Mouse (Mus musculus): ENCODE measurements around the gene Fam57b. TPM values are rescaled to one million over a fixed set of nuclear protein-coding genes. Genes with fewer than 3 reads are reported as not detected.

Fam57b gene
- total and polyA plus RNA-seq, 2 experiments from 2014 or later = 56.3 to 60.2 TPM

- Histone ChIP-seq H3K4me3 (ENCODE audit: low read depth, low read length) (peak within 1 kb of the TSS; percentile 59), H3K9ac (replicated peaks; ENCODE audit: low read length, poor library complexity, severe bottlenecking) (peak within 1 kb of the TSS; percentile 82), H3K36me3 (ENCODE audit: insufficient read depth, low read length) (peaks cover 10% of the 10 kb centered on the region), H3K27ac (ENCODE audit: low read depth, low read length) (peak within 1 kb of the TSS; percentile 81), H3K27me3 (ENCODE audit: insufficient read depth, low read length) (no peaks in the 10 kb centered on the region), H3K9me3 (ENCODE audit: low read length) (no peaks in the 10 kb centered on the region), H3K4me2 (ENCODE audit: low read depth, low read length, poor library complexity, severe bottlenecking) (peak within 1 kb of the TSS; percentile 91), H3K4me1 (ENCODE audit: insufficient read depth, low read length) (peaks cover 5% of the 10 kb centered on the region; the same call in 1 of the 2 replicates)
- ATAC-seq (ENCODE audit: low FRiP score) (peak; percentile 67), DNase-seq (ENCODE audit: low spot score) (peak; percentile 95)
- WGBS = 1% methylated on average over 16 of the region's 38 CpGs
- TF ChIP-seq CTCF (IDR thresholded peaks at IDR 0.05) = peak; percentile 82
Measured at GRCm38 (mm10) chr7:126759050-126759671, 38.3 kb upstream of the Fam57b start, which contains the start of gene Mapk3. Mapk3 (plus strand) TSS chr7:126759601.

GRCm38 (mm10) chr7:126759672-126760390 is 37.6 kb upstream of the Fam57b start:
- Histone ChIP-seq H3K9ac (replicated peaks; ENCODE audit: low read length, poor library complexity, severe bottlenecking) (peak overlapping the region; percentile 82), H3K4me1 (ENCODE audit: insufficient read depth, low read length) (peaks cover 5% of the 10 kb centered on the region; the same call in 1 of the 2 replicates), H3K27ac (ENCODE audit: low read depth, low read length) (peak overlapping the region; percentile 81), H3K27me3 (ENCODE audit: insufficient read depth, low read length) (no peaks in the 10 kb centered on the region), H3K4me3 (ENCODE audit: low read depth, low read length) (peak overlapping the region; percentile 59), H3K36me3 (ENCODE audit: insufficient read depth, low read length) (peaks cover 17% of the 10 kb centered on the region), H3K9me3 (ENCODE audit: low read length) (no peaks in the 10 kb centered on the region), H3K4me2 (ENCODE audit: low read depth, low read length, poor library complexity, severe bottlenecking) (peak overlapping the region; percentile 91)
- TF ChIP-seq CTCF (IDR thresholded peaks at IDR 0.05) = no peak
- no peak for DNase-seq (ENCODE audit: low spot score)
- peak; percentile 57; the same call in 1 of the 2 replicates for ATAC-seq (ENCODE audit: low FRiP score)
- under 1% methylated on average over 18 of the region's 24 CpGs for WGBS

- peaks cover 5% of the 10 kb centered on the region; the same call in 1 of the 2 replicates for H3K4me1 ChIP-seq (ENCODE audit: insufficient read depth, low read length)
Measured at GRCm38 (mm10) chr7:126760391-126760802, 37.1 kb upstream of the Fam57b start.

GRCm38 (mm10) chr7:126760956-126761355 is 36.5 kb upstream of the Fam57b start:
- H3K27me3 ChIP-seq (ENCODE audit: insufficient read depth, low read length) = no peaks in the 10 kb centered on the region
- H3K4me3 ChIP-seq (ENCODE audit: low read depth, low read length) = peak overlapping the region; percentile 59
- WGBS = 66% methylated on average over 4 of the region's 4 CpGs
- H3K27ac ChIP-seq (ENCODE audit: low read depth, low read length) = peak overlapping the region; percentile 81; the same call in 1 of the 2 replicates
- no peak overlapping the region for H3K9ac ChIP-seq (replicated peaks; ENCODE audit: low read length, poor library complexity, severe bottlenecking)
- peak overlapping the region; percentile 91 for H3K4me2 ChIP-seq (ENCODE audit: low read depth, low read length, poor library complexity, severe bottlenecking)
- peaks cover 5% of the 10 kb centered on the region; the same call in 1 of the 2 replicates for H3K4me1 ChIP-seq (ENCODE audit: insufficient read depth, low read length)
- no peak for ATAC-seq (ENCODE audit: low FRiP score)
- TF ChIP-seq CTCF (IDR thresholded peaks at IDR 0.05) = no peak
- peaks cover 25% of the 10 kb centered on the region for H3K36me3 ChIP-seq (ENCODE audit: insufficient read depth, low read length)
- no peak for DNase-seq (ENCODE audit: low spot score)
- H3K9me3 ChIP-seq (ENCODE audit: low read length) = no peaks in the 10 kb centered on the region

More at GRCm38 (mm10) chr7:126760391-126760802, 37.1 kb upstream of the Fam57b start:
- no peaks in the 10 kb centered on the region for H3K27me3 ChIP-seq (ENCODE audit: insufficient read depth, low read length)
- peak overlapping the region; percentile 59 for H3K4me3 ChIP-seq (ENCODE audit: low read depth, low read length)
- H3K27ac ChIP-seq (ENCODE audit: low read depth, low read length) = peak overlapping the region; percentile 81; the same call in 1 of the 2 replicates
- 15% methylated on average over 3 of the region's 3 CpGs for WGBS
- H3K4me2 ChIP-seq (ENCODE audit: low read depth, low read length, poor library complexity, severe bottlenecking) = peak overlapping the region; percentile 91
- no peaks in the 10 kb centered on the region for H3K9me3 ChIP-seq (ENCODE audit: low read length)
- peaks cover 20% of the 10 kb centered on the region for H3K36me3 ChIP-seq (ENCODE audit: insufficient read depth, low read length)
- peak; percentile 78 for DNase-seq (ENCODE audit: low spot score)
- 0 out of 2 replicates have a peak, but pooled peaks have one; percentile 15 for ATAC-seq (ENCODE audit: low FRiP score)
- TF ChIP-seq CTCF (IDR thresholded peaks at IDR 0.05) = no peak
- peak overlapping the region; percentile 82 for H3K9ac ChIP-seq (replicated peaks; ENCODE audit: low read length, poor library complexity, severe bottlenecking)

GRCm38 (mm10) chr7:126761529-126762067 is 35.9 kb upstream of the Fam57b start:
- Histone ChIP-seq H3K9ac (replicated peaks; ENCODE audit: low read length, poor library complexity, severe bottlenecking) (no peak overlapping the region), H3K4me1 (ENCODE audit: insufficient read depth, low read length) (peaks cover 5% of the 10 kb centered on the region; the same call in 1 of the 2 replicates), H3K27me3 (ENCODE audit: insufficient read depth, low read length) (no peaks in the 10 kb centered on the region), H3K9me3 (ENCODE audit: low read length) (no peaks in the 10 kb centered on the region), H3K36me3 (ENCODE audit: insufficient read depth, low read length) (peaks cover 26% of the 10 kb centered on the region), H3K4me2 (ENCODE audit: low read depth, low read length, poor library complexity, severe bottlenecking) (0 out of 2 replicates have a peak overlapping the region, but pooled peaks have one; percentile 91), H3K27ac (ENCODE audit: low read depth, low read length) (no peak overlapping the region), H3K4me3 (ENCODE audit: low read depth, low read length) (no peak overlapping the region)
- no peak for ATAC-seq (ENCODE audit: low FRiP score)
- no peak for DNase-seq (ENCODE audit: low spot score)
- 73% methylated on average over 6 of the region's 6 CpGs for WGBS
- TF ChIP-seq CTCF (IDR thresholded peaks at IDR 0.05) = no peak
